Mouse (Mus musculus) stomach, postnatal 0 days (tissue): ENCODE measurements around the gene Pfkl. TPM values are rescaled to one million over a fixed set of nuclear protein-coding genes. Genes with fewer than 3 reads are reported as not detected.
"Not testable (repeated sequence)": the region's sequence is repeated elsewhere in the genome, so short reads cannot be mapped to it uniquely, and the experiment has no call there.

Source experiments
- ATAC-seq: fragments of 200-750 bp; cut with Nextera tagmentation; 2 replicates; pipeline ENCODE4 v1.8.0; 2017; ENCODE audit not compliant: low FRiP score, low TSS enrichment
- DNase-seq: peaks from one replicate; pipeline ENCODE4 v3.0.0-alpha.2; 2016; ENCODE audit warnings: low spot score
- H3K27ac ChIP-seq: fragments of 300-500 bp; sonication (generic); replicated peaks from 2 replicates; pipeline ENCODE4 v1.5.1; 2014; ENCODE audit warnings: mild to moderate bottlenecking, control low read depth
- H3K27me3 ChIP-seq: fragments of 300-500 bp; sonication (generic); 2 replicates; pipeline ENCODE4 v1.6.1; 2014; ENCODE audit warnings: low read length; ENCODE audit not compliant: control insufficient read depth, insufficient read depth
- H3K36me3 ChIP-seq: fragments of 300-500 bp; sonication (generic); 2 replicates; pipeline ENCODE4 v1.6.1; 2014; ENCODE audit warnings: low read length, mixed read lengths; ENCODE audit not compliant: control insufficient read depth, insufficient read depth
- H3K4me1 ChIP-seq: fragments of 300-500 bp; sonication (generic); replicated peaks from 2 replicates; pipeline ENCODE4 v1.6.1; 2014; ENCODE audit warnings: antibody characterized with exemption; ENCODE audit not compliant: control insufficient read depth, insufficient read depth
- H3K4me2 ChIP-seq: fragments of 300-500 bp; sonication (generic); replicated peaks from 2 replicates; pipeline ENCODE4 v1.6.1; 2014; ENCODE audit warnings: low read depth, mild to moderate bottlenecking, control low read depth, moderate library complexity
- H3K4me3 ChIP-seq: fragments of 300-500 bp; sonication (generic); 2 replicates; pipeline ENCODE4 v1.5.1; 2014; ENCODE audit warnings: low read depth, low read length, control low read depth
- H3K9ac ChIP-seq: fragments of 300-500 bp; sonication (generic); 2 replicates; pipeline ENCODE4 v1.6.1; 2014; ENCODE audit warnings: mild to moderate bottlenecking, low read length, control low read depth, mixed read lengths
- H3K9me3 ChIP-seq: fragments of 300-500 bp; sonication (generic); 2 replicates; pipeline ENCODE4 v1.6.1; 2016; ENCODE audit warnings: low read length; ENCODE audit not compliant: control insufficient read depth
- CTCF ChIP-seq: IDR thresholded peaks from 2 replicates; pipeline ENCODE4 v1.5.1; 2016; ENCODE audit warnings: antibody characterized with exemption, low read depth, mild to moderate bottlenecking, moderate library complexity
- EP300 ChIP-seq: optimal IDR thresholded peaks from 2 replicates; pipeline ENCODE3; 2016; ENCODE audit warnings: antibody characterized with exemption
- WGBS: fragments of 180-500 bp; shearing (Covaris S2); extraction: QIAGEN DNeasy Blood & Tissue Kit; methylation state at CpG from one replicate; pipeline ENCODE4 v1.1.7; 2014; 5-methylcytosine and 5-hydroxymethylcytosine counted together
- polyA plus RNA-seq: library from polyadenylated mRNA; unstranded; fragments of >200 nt; fragmentation: Nextera tagmentation; extraction: Ambion mirVana; gene quantifications from 2 replicates; pipeline ENCODE4 v1.2.1, GENCODE M21; 2015

Pfkl gene
- polyA plus RNA-seq, 1 experiment from 2014 or later: 86.1 TPM

DNA sequence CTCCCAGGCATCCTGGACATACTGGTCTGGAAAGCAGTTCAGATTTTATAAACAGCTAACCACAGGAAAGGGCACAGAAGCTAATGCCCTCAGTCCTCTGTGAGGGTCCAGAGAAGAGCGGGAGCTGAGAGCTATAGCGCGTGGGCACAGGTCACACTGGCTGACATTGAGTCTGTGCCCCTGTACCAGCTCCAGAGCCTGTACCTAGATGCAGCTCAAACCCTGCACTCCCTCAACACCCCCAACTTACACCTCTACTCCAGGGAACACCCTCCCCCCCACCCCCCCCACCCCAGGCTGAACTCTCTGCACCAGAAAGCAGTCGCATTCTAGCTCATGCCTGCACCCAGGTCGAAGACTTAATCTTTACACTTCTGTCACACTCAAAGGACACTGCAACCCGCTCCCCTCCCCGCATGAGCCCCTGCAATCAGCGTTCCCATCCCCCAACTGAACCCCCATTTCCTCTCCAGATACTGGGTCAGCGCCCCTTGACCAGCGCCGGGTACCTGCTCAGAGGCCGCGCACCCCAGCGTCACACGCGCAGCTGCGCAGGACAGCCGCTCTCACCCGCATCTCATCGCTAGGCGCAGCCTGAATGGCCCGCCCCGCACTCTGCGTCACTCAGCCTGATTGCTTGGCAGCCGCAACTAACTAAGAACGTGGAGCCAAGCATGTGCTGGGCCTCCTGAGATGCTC lies 40.5 kb downstream of the Pfkl start:
- ATAC-seq (peak; percentile 71), DNase-seq (peak; percentile 69)
- H3K27me3 ChIP-seq: no peaks in the 10 kb centered on the region
- whole genome bisulfite sequencing: 3% methylated on average over 26 of the region's 26 CpGs
- no peaks in the 10 kb centered on the region for H3K9me3 ChIP-seq
- no peaks in the 10 kb centered on the region for H3K36me3 ChIP-seq
- H3K4me3 ChIP-seq: peak overlapping the region; percentile 8; the same call in 1 of the 2 replicates
- no peak overlapping the region for H3K9ac ChIP-seq
- no peaks in the 10 kb centered on the region; the same call in 1 of the 2 replicates for H3K4me1 ChIP-seq
- TF ChIP-seq EP300 (no peak), CTCF (no peak)
- no peak overlapping the region for H3K27ac ChIP-seq
- peak overlapping the region; percentile 45 for H3K4me2 ChIP-seq

DNA sequence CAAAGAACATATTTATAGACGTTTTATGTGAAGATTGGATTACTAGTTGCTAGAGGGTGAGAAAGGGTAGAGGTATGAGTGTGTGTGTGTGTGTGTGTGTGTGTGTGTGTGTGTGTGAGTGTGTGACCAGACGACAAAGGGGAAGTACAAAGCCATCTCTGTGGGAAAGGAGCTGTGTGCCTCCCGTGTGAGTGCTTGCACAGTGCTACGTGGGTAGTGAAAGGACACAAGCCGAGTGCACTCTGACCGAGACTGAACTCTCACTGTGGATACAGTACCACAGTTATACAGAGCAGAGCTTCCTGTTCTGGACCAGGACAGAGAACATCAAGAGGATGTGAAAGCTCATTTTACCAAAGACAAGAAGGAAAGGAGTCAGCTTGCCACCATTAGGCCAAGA lies 45.9 kb downstream of the Pfkl start:
- 68% methylated on average over 6 of the region's 6 CpGs for WGBS
- DNase-seq (no peak), ATAC-seq (0 out of 2 replicates have a peak, but pooled peaks have one; percentile 29)
- TF ChIP-seq CTCF (no peak), EP300 (no peak)
- Histone ChIP-seq H3K4me1 (no peaks in the 10 kb centered on the region), H3K9me3 (no peaks in the 10 kb centered on the region), H3K36me3 (no peaks in the 10 kb centered on the region), H3K27ac (no peak overlapping the region), H3K9ac (no peak overlapping the region), H3K4me2 (no peak overlapping the region), H3K4me3 (no peak overlapping the region), H3K27me3 (no peaks in the 10 kb centered on the region)

DNA sequence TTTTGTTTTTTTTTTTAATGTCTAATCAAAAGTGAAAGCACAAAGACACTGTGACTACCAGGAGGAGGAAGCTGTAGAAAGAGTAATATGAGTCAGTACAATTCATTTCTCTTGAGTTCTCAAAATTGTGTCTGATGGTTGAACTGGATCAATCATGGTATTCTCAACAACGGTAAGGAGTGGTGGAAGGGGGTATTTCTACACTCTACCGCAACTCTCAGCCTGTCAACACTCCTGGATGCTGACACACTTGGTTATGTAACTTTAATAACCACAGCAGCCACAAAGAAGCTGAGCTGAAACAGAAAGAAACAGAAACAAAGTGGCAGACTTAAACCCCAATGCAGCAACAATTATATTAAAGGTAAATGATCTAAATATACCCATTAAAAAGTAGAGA lies 47.2 kb downstream of the Pfkl start:
- 82% methylated on average over 2 of the region's 2 CpGs for WGBS
- DNase-seq (no peak), ATAC-seq (no peak)
- H3K27me3 ChIP-seq: no peaks in the 10 kb centered on the region
- H3K36me3 ChIP-seq: no peaks in the 10 kb centered on the region
- no peak for TF ChIP-seq CTCF
- TF ChIP-seq EP300: no peak
- no peak overlapping the region for H3K9ac ChIP-seq
- no peak overlapping the region for H3K27ac ChIP-seq
- H3K4me2 ChIP-seq: no peak overlapping the region
- H3K9me3 ChIP-seq: no peaks in the 10 kb centered on the region
- no peak overlapping the region for H3K4me3 ChIP-seq
- no peaks in the 10 kb centered on the region for H3K4me1 ChIP-seq

DNA sequence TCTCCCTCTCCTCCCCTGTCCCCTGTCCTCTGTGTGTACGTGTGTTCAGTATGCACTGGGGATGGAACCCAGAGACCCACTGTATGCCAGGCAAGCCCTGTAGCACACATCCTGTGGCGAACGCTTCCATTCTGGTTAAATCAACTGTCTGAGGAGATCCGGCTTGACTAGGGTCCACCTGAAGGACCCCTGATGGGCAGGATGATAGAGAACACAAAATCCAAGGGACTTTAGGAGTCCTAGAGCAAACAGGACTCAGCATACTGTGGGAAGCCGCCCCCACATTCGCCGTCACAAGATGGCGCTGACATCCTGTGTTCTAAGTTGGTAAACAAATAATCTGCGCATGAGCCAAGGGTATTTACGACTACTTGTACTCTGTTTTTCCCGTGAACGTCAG lies 59.4 kb downstream of the Pfkl start:
- H3K27me3 ChIP-seq, H3K27ac ChIP-seq, ATAC-seq, H3K4me1 ChIP-seq, H3K9me3 ChIP-seq, H3K4me3 ChIP-seq, H3K4me2 ChIP-seq, H3K9ac ChIP-seq, H3K36me3 ChIP-seq, DNase-seq: not testable (repeated sequence)
- 90% methylated on average over 8 of the region's 12 CpGs for WGBS

DNA sequence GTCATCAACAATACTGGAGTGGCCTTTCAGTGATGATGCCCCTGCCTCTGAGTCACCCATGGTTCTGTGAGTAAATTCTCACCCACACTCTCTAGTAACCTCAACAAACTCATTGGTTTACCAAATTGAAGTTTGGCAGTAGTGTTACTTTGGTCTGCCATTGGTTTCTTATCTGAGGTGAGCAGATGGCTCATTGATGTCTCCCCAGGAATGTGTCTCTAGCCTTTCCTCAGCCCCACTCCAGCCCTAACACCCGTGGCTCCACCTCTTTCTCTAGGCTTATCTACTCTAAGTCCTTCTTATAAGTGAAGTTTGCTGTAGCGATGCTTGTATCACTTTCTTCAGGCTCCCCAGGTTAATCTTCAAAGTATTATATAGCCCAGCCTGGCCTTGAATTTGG lies 70.2 kb downstream of the Pfkl start:
- Histone ChIP-seq H3K4me3 (no peak overlapping the region), H3K9ac (no peak overlapping the region), H3K27ac (no peak overlapping the region), H3K4me2 (no peak overlapping the region), H3K9me3 (no peaks in the 10 kb centered on the region), H3K36me3 (no peaks in the 10 kb centered on the region), H3K4me1 (no peaks in the 10 kb centered on the region), H3K27me3 (no peaks in the 10 kb centered on the region)
- TF ChIP-seq EP300 (no peak), CTCF (no peak)
- 59% methylated on average over 2 of the region's 2 CpGs for WGBS
- DNase-seq: no peak
- ATAC-seq: no peak

Other genes with a start within 250 kb of the Pfkl start
- gene Gm3238, start 238.8 kb downstream of the Pfkl start, polyA plus RNA-seq: not detected in 2 replicates
- not detected in 2 replicates for gene Gm7138, start 233.1 kb downstream of the Pfkl start, polyA plus RNA-seq
- not detected in 2 replicates for gene Gm3250, start 227.5 kb downstream of the Pfkl start, polyA plus RNA-seq
- not detected in 2 replicates for gene Gm7137, start 221.9 kb downstream of the Pfkl start, polyA plus RNA-seq
- gene Gm9639, start 215.0 kb downstream of the Pfkl start, polyA plus RNA-seq: not detected in 2 replicates
- gene Gm19668, start 210.9 kb downstream of the Pfkl start, polyA plus RNA-seq: not detected in 2 replicates
- not detected in 2 replicates for gene Gm9507, start 198.2 kb downstream of the Pfkl start, polyA plus RNA-seq
- gene Gm2696, start 195.4 kb downstream of the Pfkl start, polyA plus RNA-seq: not detected in 2 replicates
- not detected in 2 replicates for gene Krtap10-4, start 183.0 kb downstream of the Pfkl start, polyA plus RNA-seq
- gene Krtap10-10, start 174.1 kb downstream of the Pfkl start, polyA plus RNA-seq: not detected in 2 replicates
- gene Gm36176, start 163.3 kb downstream of the Pfkl start, polyA plus RNA-seq: not detected in 2 replicates
- not detected in 2 replicates for gene Gm10318, start 157.2 kb downstream of the Pfkl start, polyA plus RNA-seq
- gene Gm3285, start 148.1 kb downstream of the Pfkl start, polyA plus RNA-seq: not detected in 2 replicates
- 3.3 and 3.6 TPM in 2 replicates for gene Lrrc3, start 107.5 kb downstream of the Pfkl start, polyA plus RNA-seq
- 0.61 and 0.85 TPM in 2 replicates for gene Trpm2, start 39.5 kb downstream of the Pfkl start, polyA plus RNA-seq
- gene 1810043G02Rik, start 31.6 kb downstream of the Pfkl start, polyA plus RNA-seq: 16.1 and 18.8 TPM in 2 replicates
- 0.65 and 1.1 TPM in 2 replicates for gene Dnmt3l, start 31.9 kb upstream of the Pfkl start, polyA plus RNA-seq
- gene Aire, start 33.5 kb upstream of the Pfkl start, polyA plus RNA-seq: 0.10 and 0.11 TPM in 2 replicates
- 4.8 and 5.6 TPM in 2 replicates for gene Icosl, start 59.2 kb upstream of the Pfkl start, polyA plus RNA-seq
- gene D10Jhu81e, start 159.7 kb upstream of the Pfkl start, polyA plus RNA-seq: 28.4 and 33.9 TPM in 2 replicates
- gene Pwp2, start 175.1 kb upstream of the Pfkl start, polyA plus RNA-seq: 6.2 and 7.1 TPM in 2 replicates
- gene Trappc10, start 234.6 kb upstream of the Pfkl start, polyA plus RNA-seq: 14.7 and 17.8 TPM in 2 replicates